Mouse (Mus musculus) embryo, embryonic 11 days (tissue): ENCODE measurements around the gene Prkar1a.
"Not testable (repeated sequence)": the region's sequence is repeated elsewhere in the genome, so short reads cannot be mapped to it uniquely, and the experiment has no call there.

Experiments
- DNase-seq: peaks from one replicate; pipeline ENCODE4 v3.0.0-alpha.2; 2015

The Prkar1a gene

GRCm38 (mm10) chr11:109649975-109650701, 933 bp downstream of the Prkar1a start:
- DNase-seq: peak; percentile 83

- DNase-seq: peak; percentile 98
These were observed 1.8 kb downstream of the Prkar1a start for GRCm38 (mm10) chr11:109650788-109651565.

- peak; percentile 46 for DNase-seq
These were observed 2.4 kb downstream of the Prkar1a start for GRCm38 (mm10) chr11:109651566-109652024.

GRCm38 (mm10) chr11:109652505-109652904, 3.3 kb downstream of the Prkar1a start:
- no peak for DNase-seq

DNA sequence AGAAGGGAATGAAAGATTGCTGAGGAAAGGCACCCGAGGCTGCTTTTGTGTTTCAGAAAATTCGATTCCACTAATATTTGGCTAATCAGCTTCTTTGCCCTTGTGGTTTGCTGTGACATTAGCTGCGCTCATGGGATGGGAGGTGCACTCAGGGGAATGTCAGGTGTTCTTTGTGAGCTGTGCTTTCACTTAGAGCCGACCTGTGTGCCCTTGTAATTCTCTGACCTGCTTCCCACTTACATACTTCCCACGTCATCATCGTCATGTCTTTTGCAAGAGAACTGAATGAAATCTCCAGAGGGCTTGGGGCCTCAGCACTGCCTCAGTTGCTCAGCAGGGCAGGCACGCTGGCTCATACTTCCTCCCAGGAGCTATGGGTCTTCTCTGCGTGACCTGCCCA, 4.0 kb downstream of the Prkar1a start:
- DNase-seq: no peak

GRCm38 (mm10) chr11:109654581-109654980, 5.4 kb downstream of the Prkar1a start:
- no peak for DNase-seq

DNA sequence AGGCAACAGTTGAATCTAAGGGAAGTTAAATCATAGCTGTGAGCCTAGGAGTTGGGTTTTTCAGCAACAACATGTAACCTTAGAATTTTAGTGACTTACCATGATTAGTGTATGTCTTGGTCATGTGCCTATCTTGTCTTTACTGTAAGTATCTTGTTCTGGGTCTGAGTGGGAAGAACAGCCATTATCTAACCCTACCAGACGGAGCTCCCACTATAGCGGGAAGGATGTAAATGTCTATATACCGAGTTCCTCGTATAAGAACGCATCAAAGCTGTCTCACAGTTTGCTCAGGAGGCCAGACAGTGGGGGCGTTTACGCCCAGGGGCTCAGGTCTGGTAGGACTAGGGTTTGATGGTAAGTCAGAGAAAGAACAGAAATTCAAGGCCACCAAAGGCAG, 7.0 kb downstream of the Prkar1a start:
- no peak for DNase-seq

GRCm38 (mm10) chr11:109660526-109660925, 11.3 kb downstream of the Prkar1a start:
- DNase-seq: not testable (repeated sequence)

- DNase-seq: no peak
These were observed 15.1 kb downstream of the Prkar1a start for GRCm38 (mm10) chr11:109664293-109664692.

GRCm38 (mm10) chr11:109665424-109665823, 16.2 kb downstream of the Prkar1a start:
- no peak for DNase-seq

DNA sequence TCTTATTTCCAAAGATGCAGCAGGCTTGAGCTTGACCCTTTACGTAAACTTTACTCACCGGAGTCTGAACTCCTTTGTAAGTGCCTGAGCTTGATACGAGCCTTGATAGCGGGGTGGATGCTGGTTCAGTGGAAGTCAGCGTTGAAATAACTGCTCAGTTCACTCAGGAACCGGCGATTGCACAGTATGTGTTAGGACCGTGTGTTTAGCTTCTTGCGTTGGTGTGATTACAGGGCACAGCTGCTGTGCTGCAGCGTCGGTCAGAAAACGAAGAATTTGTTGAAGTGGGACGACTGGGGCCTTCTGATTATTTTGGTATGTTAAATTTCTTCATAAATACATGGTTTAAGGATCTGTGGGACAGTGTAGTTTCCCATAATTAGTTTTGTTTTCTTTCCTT, 17.2 kb downstream of the Prkar1a start:
- DNase-seq: no peak

DNA sequence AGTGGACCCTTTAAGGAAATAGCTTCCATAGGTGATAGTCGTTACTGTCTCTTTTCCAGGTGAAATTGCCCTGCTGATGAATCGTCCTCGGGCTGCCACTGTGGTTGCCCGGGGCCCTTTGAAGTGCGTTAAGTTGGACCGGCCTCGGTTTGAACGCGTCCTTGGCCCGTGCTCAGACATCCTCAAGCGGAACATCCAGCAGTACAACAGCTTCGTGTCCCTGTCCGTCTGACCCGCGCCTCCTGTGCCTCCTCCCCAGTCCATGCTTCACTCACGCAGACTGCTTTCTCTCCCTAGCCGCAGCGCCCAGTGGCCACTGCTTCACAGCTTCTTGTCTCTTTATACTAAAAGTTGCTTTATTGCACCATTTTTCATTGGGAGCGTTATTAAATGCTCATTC, 18.2 kb downstream of the Prkar1a start:
- no peak for DNase-seq

DNA sequence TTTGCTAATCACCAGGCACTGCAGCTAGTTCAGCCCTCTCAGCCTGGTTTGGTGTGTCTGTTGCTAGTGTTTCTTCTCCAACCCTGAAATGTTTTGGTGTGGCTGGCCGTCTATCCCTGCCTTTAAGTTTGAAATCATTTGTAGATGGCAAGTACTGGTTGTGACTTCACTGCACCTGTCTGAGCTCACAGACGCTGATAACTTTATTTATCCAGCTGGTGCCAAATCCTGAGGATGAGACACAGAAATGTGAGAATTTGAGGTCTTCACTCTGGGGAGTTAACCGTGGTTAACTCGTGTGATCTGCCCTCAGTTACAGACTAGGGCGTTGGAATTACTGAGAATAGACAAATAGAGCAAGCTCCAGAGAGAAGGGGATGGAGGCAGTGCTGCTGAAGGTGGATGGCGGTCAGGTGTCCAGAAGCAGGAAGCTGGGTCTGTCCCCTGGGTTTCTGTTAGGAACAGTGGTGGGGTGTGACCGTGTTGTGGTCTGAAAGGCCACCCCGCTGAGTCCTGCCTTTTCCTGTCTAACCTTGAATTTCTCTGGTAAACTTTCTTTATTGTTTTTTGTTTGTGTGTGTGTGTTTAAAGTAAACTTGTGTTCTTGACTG, 19.0 kb downstream of the Prkar1a start:
- no peak for DNase-seq

GRCm38 (mm10) chr11:109669149-109669708, 20.0 kb downstream of the Prkar1a start:
- no peak for DNase-seq

- peak; percentile 77 for DNase-seq
These were observed 21.1 kb downstream of the Prkar1a start for GRCm38 (mm10) chr11:109670026-109670916.

GRCm38 (mm10) chr11:109671136-109672020, 22.2 kb downstream of the Prkar1a start:
- DNase-seq: no peak

DNA sequence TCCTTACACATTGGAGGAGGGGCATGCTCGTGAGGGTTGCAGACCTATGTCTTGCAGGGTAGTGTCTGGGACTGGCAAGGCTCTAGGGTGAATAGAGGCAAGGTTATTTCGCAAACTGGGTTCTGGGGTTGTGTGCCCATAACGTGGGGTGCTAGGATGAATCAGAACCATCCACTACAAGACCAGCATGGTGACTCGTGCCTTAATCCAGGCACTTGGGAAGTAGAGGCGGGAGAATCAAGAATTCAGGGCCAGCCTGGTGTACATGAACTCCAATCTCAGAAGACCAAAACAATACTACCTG, 22.8 kb downstream of the Prkar1a start:
- no peak for DNase-seq

DNA sequence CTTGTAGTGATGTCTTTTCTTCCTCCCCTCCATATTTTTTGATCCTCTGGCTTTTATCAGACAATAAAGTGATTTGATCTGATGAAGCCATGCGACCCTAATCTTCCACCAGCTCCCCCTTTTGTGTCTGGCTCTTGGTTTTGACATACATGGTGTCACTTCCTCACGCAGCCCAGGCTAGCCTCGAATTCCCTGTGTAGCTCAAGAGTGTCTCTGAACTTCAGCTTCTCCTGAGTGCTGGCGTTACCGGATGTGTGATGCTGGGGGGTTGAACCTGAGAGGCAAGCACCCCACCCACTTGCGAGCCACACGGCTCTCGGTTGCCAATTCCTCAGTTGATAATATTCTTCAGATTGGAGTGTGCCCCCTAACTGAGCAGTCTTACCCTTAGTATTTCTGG, 23.2 kb downstream of the Prkar1a start:
- DNase-seq: no peak

DNA sequence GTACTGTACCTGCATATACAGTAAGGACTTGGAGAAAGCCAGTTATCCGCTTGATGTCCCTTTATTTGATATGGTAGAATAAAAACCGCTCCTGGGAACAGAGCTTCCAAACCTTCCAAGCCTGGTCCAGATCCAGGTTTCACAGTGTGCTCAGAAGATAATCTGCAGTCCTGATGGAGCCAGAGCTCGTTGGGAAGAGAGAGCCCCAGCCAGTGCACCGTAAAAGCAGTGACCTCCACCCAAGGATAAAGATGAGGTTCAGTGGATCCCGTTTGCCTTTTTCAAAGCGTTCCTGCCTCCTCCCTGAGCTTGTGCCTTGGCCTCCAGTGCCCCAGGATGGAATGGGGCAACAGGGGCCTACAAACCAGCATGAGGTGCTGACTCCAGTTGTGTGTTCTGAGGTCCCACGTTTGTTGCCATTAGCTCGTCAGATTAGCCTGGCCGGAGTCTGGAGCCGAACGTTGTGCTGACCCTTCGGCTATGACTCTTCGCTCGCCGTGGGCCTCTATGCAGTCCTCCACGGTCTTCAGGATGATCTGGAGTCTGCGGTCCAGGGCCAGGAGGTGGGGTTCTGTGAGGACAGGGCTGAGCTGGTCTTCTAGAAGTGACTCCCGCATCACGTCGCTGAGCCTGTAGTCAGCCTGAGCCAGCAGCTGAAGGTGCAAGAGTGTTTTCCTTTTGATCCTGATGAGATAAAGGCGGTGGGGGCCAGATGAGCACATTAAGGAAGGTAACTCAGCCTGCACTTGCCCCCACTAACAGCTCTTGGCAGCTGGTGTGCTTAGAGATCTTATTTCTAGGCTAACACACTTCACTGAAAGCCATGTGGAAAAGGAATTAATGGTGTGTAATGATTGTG, 23.9 kb downstream of the Prkar1a start:
- DNase-seq: no peak

- no peak for DNase-seq
These were observed 24.5 kb downstream of the Prkar1a start for GRCm38 (mm10) chr11:109673741-109674140.

DNA sequence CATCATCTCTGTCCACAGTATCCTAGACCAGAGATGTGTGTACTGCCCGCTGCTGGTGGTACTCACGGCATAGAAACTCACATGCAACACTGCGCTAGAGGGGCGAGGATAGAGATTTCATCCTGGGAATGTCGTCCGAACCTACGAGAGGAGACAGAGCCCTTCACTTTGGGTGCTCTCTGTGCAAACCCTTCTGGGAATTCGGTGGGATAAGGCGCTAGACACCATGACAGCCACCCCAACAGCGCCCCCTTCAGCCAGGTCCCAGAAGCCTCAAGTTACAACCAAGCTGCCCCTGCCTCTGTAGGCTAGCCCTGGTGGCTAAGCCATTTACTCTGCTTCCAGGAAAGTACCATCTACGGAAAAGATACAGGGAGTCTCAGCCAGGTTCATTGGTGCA, 25.3 kb downstream of the Prkar1a start:
- DNase-seq: no peak
